Mouse (Mus musculus): ENCODE results near the gene Igflr1. TPM values are rescaled to one million over a fixed set of nuclear protein-coding genes. Genes with fewer than 3 reads are reported as not detected.

Gene Igflr1
- polyA plus RNA-seq, 1 experiment from 2014 or later, result 6.0 TPM

- Histone ChIP-seq H3K27me3 (no peaks in the 10 kb centered on the region), H3K9me3 (replicated peaks) (no peaks in the 10 kb centered on the region), H3K27ac (no peak overlapping the region), H3K4me2 (no peak overlapping the region), H3K36me3 (peaks cover 100% of the 10 kb centered on the region), H3K4me3 (replicated peaks) (no peak overlapping the region), H3K4me1 (no peaks in the 10 kb centered on the region), H3K9ac (no peak overlapping the region)
- ATAC-seq (replicated peaks; ENCODE audit: low FRiP score), result no peak
- 94% methylated on average over 8 of the region's 8 CpGs for WGBS
Measured at GRCm38 (mm10) chr7:30579950-30580349, 14.7 kb downstream of the Igflr1 start.

GRCm38 (mm10) chr7:30581547-30581946, 16.3 kb downstream of the Igflr1 start:
- H3K4me3 ChIP-seq (replicated peaks), result no peak overlapping the region
- H3K9ac ChIP-seq, result no peak overlapping the region
- H3K4me1 ChIP-seq, result peaks cover 3% of the 10 kb centered on the region; the same call in 1 of the 2 replicates
- no peaks in the 10 kb centered on the region for H3K9me3 ChIP-seq (replicated peaks)
- H3K4me2 ChIP-seq, result no peak overlapping the region
- H3K27ac ChIP-seq, result no peak overlapping the region
- peaks cover 100% of the 10 kb centered on the region for H3K36me3 ChIP-seq
- no peak; the same call in 1 of the 2 replicates for ATAC-seq (replicated peaks; ENCODE audit: low FRiP score)
- H3K27me3 ChIP-seq, result no peaks in the 10 kb centered on the region
- WGBS, result 86% methylated on average over 16 of the region's 16 CpGs

GRCm38 (mm10) chr7:30584339-30584738, 19.1 kb downstream of the Igflr1 start:
- H3K36me3 ChIP-seq, result peaks cover 73% of the 10 kb centered on the region
- H3K27me3 ChIP-seq, result no peaks in the 10 kb centered on the region
- peaks cover 15% of the 10 kb centered on the region for H3K4me1 ChIP-seq
- no peak overlapping the region for H3K27ac ChIP-seq
- H3K9me3 ChIP-seq (replicated peaks), result no peaks in the 10 kb centered on the region
- no peak for ATAC-seq (replicated peaks; ENCODE audit: low FRiP score)
- H3K4me2 ChIP-seq, result no peak overlapping the region
- no peak overlapping the region for H3K9ac ChIP-seq
- H3K4me3 ChIP-seq (replicated peaks), result no peak overlapping the region
- 85% methylated on average over 10 of the region's 10 CpGs for WGBS

GRCm38 (mm10) chr7:30585170-30585569, 19.9 kb downstream of the Igflr1 start:
- H3K4me2 ChIP-seq, result no peak overlapping the region
- peaks cover 22% of the 10 kb centered on the region for H3K4me1 ChIP-seq
- ATAC-seq (replicated peaks; ENCODE audit: low FRiP score), result no peak
- H3K9me3 ChIP-seq (replicated peaks), result no peaks in the 10 kb centered on the region
- H3K4me3 ChIP-seq (replicated peaks), result no peak overlapping the region
- H3K9ac ChIP-seq, result no peak overlapping the region
- H3K27me3 ChIP-seq, result no peaks in the 10 kb centered on the region
- WGBS, result 97% methylated on average over 7 of the region's 7 CpGs
- no peak overlapping the region for H3K27ac ChIP-seq
- H3K36me3 ChIP-seq, result peaks cover 65% of the 10 kb centered on the region

- H3K4me1 ChIP-seq, result peaks cover 26% of the 10 kb centered on the region
- no peaks in the 10 kb centered on the region for H3K27me3 ChIP-seq
- WGBS, result 89% methylated on average over 28 of the region's 28 CpGs
- peak overlapping the region; percentile 72; the same call in 1 of the 2 replicates for H3K4me3 ChIP-seq (replicated peaks)
- H3K4me2 ChIP-seq, result peak overlapping the region; percentile 90
- no peak for ATAC-seq (replicated peaks; ENCODE audit: low FRiP score)
- H3K36me3 ChIP-seq, result peaks cover 51% of the 10 kb centered on the region
- H3K27ac ChIP-seq, result no peak overlapping the region
- H3K9me3 ChIP-seq (replicated peaks), result no peaks in the 10 kb centered on the region
- H3K9ac ChIP-seq, result no peak overlapping the region
Measured at GRCm38 (mm10) chr7:30586455-30587020, 21.3 kb downstream of the Igflr1 start.

GRCm38 (mm10) chr7:30587842-30588667, 22.8 kb downstream of the Igflr1 start:
- peak; percentile 34 for ATAC-seq (replicated peaks; ENCODE audit: low FRiP score)
- Histone ChIP-seq H3K4me1 (peaks cover 26% of the 10 kb centered on the region), H3K4me2 (peak overlapping the region; percentile 90), H3K9ac (peak overlapping the region; percentile 97), H3K36me3 (peaks cover 36% of the 10 kb centered on the region), H3K27me3 (no peaks in the 10 kb centered on the region), H3K9me3 (replicated peaks) (no peaks in the 10 kb centered on the region), H3K4me3 (replicated peaks) (peak overlapping the region; percentile 72), H3K27ac (peak overlapping the region; percentile 94)
- under 1% methylated on average over 66 of the region's 67 CpGs for WGBS

- peak; percentile 97 for ATAC-seq (replicated peaks; ENCODE audit: low FRiP score)
- Histone ChIP-seq H3K27me3 (no peaks in the 10 kb centered on the region), H3K4me2 (peak within 1 kb of the TSS; percentile 90), H3K9ac (peak within 1 kb of the TSS; percentile 97), H3K27ac (peak within 1 kb of the TSS; percentile 94), H3K9me3 (replicated peaks) (no peaks in the 10 kb centered on the region), H3K36me3 (peaks cover 28% of the 10 kb centered on the region), H3K4me1 (peaks cover 26% of the 10 kb centered on the region), H3K4me3 (replicated peaks) (peak within 1 kb of the TSS; percentile 72)
- under 1% methylated on average over 54 of the region's 68 CpGs for WGBS
Measured at GRCm38 (mm10) chr7:30588676-30589434, 23.6 kb downstream of the Igflr1 start, which contains the start of gene Kmt2b. Kmt2b (minus strand) TSS chr7:30588726.

- no peaks in the 10 kb centered on the region for H3K9me3 ChIP-seq (replicated peaks)
- peak; percentile 72 for ATAC-seq (replicated peaks; ENCODE audit: low FRiP score)
- H3K36me3 ChIP-seq, result peaks cover 20% of the 10 kb centered on the region
- H3K4me3 ChIP-seq (replicated peaks), result peak overlapping the region; percentile 72
- 25% methylated on average over 40 of the region's 40 CpGs for WGBS
- H3K27me3 ChIP-seq, result 0 out of 2 replicates have a peak, but pooled peaks cover 3% of the 10 kb centered on the region
- H3K27ac ChIP-seq, result peak overlapping the region; percentile 94
- peak overlapping the region; percentile 90 for H3K4me2 ChIP-seq
- H3K4me1 ChIP-seq, result peaks cover 26% of the 10 kb centered on the region
- peak overlapping the region; percentile 97 for H3K9ac ChIP-seq
Measured at GRCm38 (mm10) chr7:30589435-30590301, 24.4 kb downstream of the Igflr1 start.

GRCm38 (mm10) chr7:30590927-30591604, 25.8 kb downstream of the Igflr1 start:
- Histone ChIP-seq H3K27me3 (0 out of 2 replicates have a peak, but pooled peaks cover 3% of the 10 kb centered on the region), H3K9me3 (replicated peaks) (no peaks in the 10 kb centered on the region), H3K4me3 (replicated peaks) (no peak overlapping the region), H3K4me1 (peaks cover 26% of the 10 kb centered on the region), H3K4me2 (no peak overlapping the region), H3K27ac (no peak overlapping the region), H3K9ac (no peak overlapping the region; the same call in 1 of the 2 replicates), H3K36me3 (peaks cover 6% of the 10 kb centered on the region)
- ATAC-seq (replicated peaks; ENCODE audit: low FRiP score), result no peak
- 89% methylated on average over 9 of the region's 9 CpGs for WGBS

GRCm38 (mm10) chr7:30591605-30591951, 26.4 kb downstream of the Igflr1 start:
- Histone ChIP-seq H3K4me3 (replicated peaks) (no peak overlapping the region), H3K9me3 (replicated peaks) (no peaks in the 10 kb centered on the region), H3K4me1 (peaks cover 23% of the 10 kb centered on the region), H3K27ac (no peak overlapping the region), H3K9ac (no peak overlapping the region), H3K36me3 (peaks cover 1% of the 10 kb centered on the region), H3K4me2 (no peak overlapping the region), H3K27me3 (0 out of 2 replicates have a peak, but pooled peaks cover 3% of the 10 kb centered on the region)
- ATAC-seq (replicated peaks; ENCODE audit: low FRiP score), result no peak
- WGBS, result 61% methylated on average over 4 of the region's 4 CpGs
